Mouse (Mus musculus): Measurements from ENCODE around the gene Ebf1.

DNA sequence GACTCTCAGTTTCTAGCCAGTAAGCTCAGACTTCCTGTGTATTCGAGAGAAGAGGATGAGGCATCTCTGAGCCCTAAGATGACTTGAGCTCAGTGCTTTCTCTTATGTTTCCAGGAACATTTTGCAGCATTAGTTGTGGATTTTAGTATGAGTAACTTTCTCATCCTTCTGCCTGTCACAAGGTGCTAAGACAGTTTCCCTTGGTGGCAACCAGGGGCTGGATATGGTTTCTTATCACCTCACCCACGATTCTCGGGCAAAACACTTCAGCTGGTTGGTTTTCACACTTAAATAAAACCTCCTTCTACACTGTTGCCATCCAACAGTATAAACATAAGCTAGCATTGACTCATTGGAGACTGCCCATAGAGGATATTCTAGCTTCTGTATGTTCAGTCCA is 306.0 kb downstream of the Ebf1 start:
- TF ChIP-seq POLR2A (IDR thresholded peaks at IDR 0.05; ENCODE audit: low read depth, low read length) (no peak), CTCF (IDR thresholded peaks at IDR 0.05; ENCODE audit: extremely low read depth, insufficient read depth, insufficient read length, insufficient replicate concordance) (no peak)
